Mouse (Mus musculus): ENCODE data around the gene Peak1. TPM values are rescaled to one million over a fixed set of nuclear protein-coding genes. Genes with fewer than 3 reads are reported as not detected.

Peak1 gene
- polyA plus RNA-seq (2014; fragmentation: Nextera tagmentation; extraction: Ambion mirVana): 18.4 and 23.1 TPM in 2 replicates

GRCm38 (mm10) chr9:56417948-56418737 is at the start of gene Peak1, which contains the start of gene Hmg20a:
Gene Peak1 (minus strand): TSS chr9:56418067.
Gene Hmg20a (plus strand): TSS chr9:56418609.
- Histone ChIP-seq H3K27ac (ENCODE audit: low read depth, low read length) (peak within 1 kb of the TSS; percentile 96), H3K4me3 (ENCODE audit: low read length) (peak within 1 kb of the TSS; percentile 84), H3K9ac (ENCODE audit: low read depth, low read length) (peak within 1 kb of the TSS; percentile 93), H3K9me3 (ENCODE audit: control insufficient read depth, low read length) (no peaks in the 10 kb centered on the region), H3K4me1 (ENCODE audit: control insufficient read depth, insufficient read depth, low read length) (peaks cover 13% of the 10 kb centered on the region; the same call in 1 of the 2 replicates), H3K4me2 (replicated peaks; ENCODE audit: low read depth, low read length) (peak within 1 kb of the TSS; percentile 69), H3K27me3 (ENCODE audit: control insufficient read depth, insufficient read depth, low read length) (no peaks in the 10 kb centered on the region), H3K36me3 (ENCODE audit: control insufficient read depth, insufficient read depth, low read length) (no peaks in the 10 kb centered on the region)
- ATAC-seq (ENCODE audit: low FRiP score, low TSS enrichment): peak; percentile 97
- WGBS: under 1% methylated on average over 59 of the region's 59 CpGs

- WGBS: 96% methylated on average over 4 of the region's 4 CpGs
- H3K4me1 ChIP-seq (ENCODE audit: control insufficient read depth, insufficient read depth, low read length): peaks cover 35% of the 10 kb centered on the region
- ATAC-seq (ENCODE audit: low FRiP score, low TSS enrichment): no peak
Measured at GRCm38 (mm10) chr9:56466251-56466650, 48.4 kb upstream of the Peak1 start.

GRCm38 (mm10) chr9:56464863-56465654 is 47.2 kb upstream of the Peak1 start:
- H3K4me2 ChIP-seq (replicated peaks; ENCODE audit: low read depth, low read length): peak overlapping the region; percentile 13; the same call in 1 of the 2 replicates
- 7% methylated on average over 23 of the region's 23 CpGs for WGBS
- H3K27ac ChIP-seq (ENCODE audit: low read depth, low read length): peak overlapping the region; percentile 33
- no peak overlapping the region for H3K4me3 ChIP-seq (ENCODE audit: low read length)
- H3K27me3 ChIP-seq (ENCODE audit: control insufficient read depth, insufficient read depth, low read length): no peaks in the 10 kb centered on the region
- peaks cover 8% of the 10 kb centered on the region; the same call in 1 of the 2 replicates for H3K36me3 ChIP-seq (ENCODE audit: control insufficient read depth, insufficient read depth, low read length)
- H3K9ac ChIP-seq (ENCODE audit: low read depth, low read length): peak overlapping the region; percentile 8; the same call in 1 of the 2 replicates
- H3K9me3 ChIP-seq (ENCODE audit: control insufficient read depth, low read length): no peaks in the 10 kb centered on the region
- peaks cover 31% of the 10 kb centered on the region for H3K4me1 ChIP-seq (ENCODE audit: control insufficient read depth, insufficient read depth, low read length)
- ATAC-seq (ENCODE audit: low FRiP score, low TSS enrichment): 0 out of 2 replicates have a peak, but pooled peaks have one; percentile 16

More at GRCm38 (mm10) chr9:56466251-56466650, 48.4 kb upstream of the Peak1 start:
- no peak overlapping the region for H3K4me3 ChIP-seq (ENCODE audit: low read length)
- H3K9me3 ChIP-seq (ENCODE audit: control insufficient read depth, low read length): no peaks in the 10 kb centered on the region
- no peak overlapping the region for H3K9ac ChIP-seq (ENCODE audit: low read depth, low read length)
- peaks cover 8% of the 10 kb centered on the region; the same call in 1 of the 2 replicates for H3K36me3 ChIP-seq (ENCODE audit: control insufficient read depth, insufficient read depth, low read length)
- no peaks in the 10 kb centered on the region for H3K27me3 ChIP-seq (ENCODE audit: control insufficient read depth, insufficient read depth, low read length)
- H3K27ac ChIP-seq (ENCODE audit: low read depth, low read length): no peak overlapping the region
- H3K4me2 ChIP-seq (replicated peaks; ENCODE audit: low read depth, low read length): no peak overlapping the region

DNA sequence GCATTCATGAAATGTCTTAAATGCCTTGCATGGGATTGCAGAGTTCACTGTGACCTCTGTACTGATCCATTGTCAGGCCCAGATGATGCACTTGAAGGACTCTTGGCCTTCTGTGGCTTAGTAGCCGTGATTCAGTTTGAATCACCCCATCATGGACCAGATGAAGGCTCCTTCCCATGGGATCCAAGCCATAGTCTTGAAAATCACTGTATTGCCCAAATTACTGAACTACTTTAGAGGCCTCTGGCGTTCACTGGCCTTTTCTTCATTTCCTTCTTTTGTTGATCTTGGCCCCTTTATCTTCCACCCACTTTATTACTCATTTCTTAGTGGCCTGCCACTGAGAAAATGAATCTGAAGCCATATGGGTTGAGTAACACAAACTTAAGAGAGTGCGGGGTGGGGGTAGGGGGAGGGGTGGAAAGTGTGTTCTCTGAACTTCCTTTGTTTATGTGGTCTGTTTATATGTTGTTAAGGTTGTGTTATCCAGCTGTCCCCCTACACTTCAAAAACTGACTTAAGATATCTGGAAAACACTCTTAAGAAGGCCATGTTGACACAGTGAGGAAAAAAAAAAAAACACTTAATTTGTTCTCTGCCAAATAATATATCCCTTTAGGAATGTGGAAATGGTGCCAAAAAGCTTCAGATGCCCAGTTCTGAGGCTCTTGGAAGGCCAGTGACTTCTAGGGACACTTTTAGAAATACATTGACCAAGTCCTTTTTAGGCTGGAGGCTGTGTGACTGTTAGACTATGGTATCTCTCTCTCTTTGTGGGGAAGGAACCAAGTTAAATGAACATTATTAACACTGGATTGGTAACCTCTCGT is 46.0 kb upstream of the Peak1 start:
- peaks cover 25% of the 10 kb centered on the region for H3K4me1 ChIP-seq (ENCODE audit: control insufficient read depth, insufficient read depth, low read length)
- peak; percentile 62 for ATAC-seq (ENCODE audit: low FRiP score, low TSS enrichment)

GRCm38 (mm10) chr9:56463046-56463445 is 45.2 kb upstream of the Peak1 start:
- Histone ChIP-seq H3K4me3 (ENCODE audit: low read length) (no peak overlapping the region), H3K9me3 (ENCODE audit: control insufficient read depth, low read length) (no peaks in the 10 kb centered on the region), H3K27me3 (ENCODE audit: control insufficient read depth, insufficient read depth, low read length) (no peaks in the 10 kb centered on the region), H3K27ac (ENCODE audit: low read depth, low read length) (peak overlapping the region; percentile 32; the same call in 1 of the 2 replicates), H3K36me3 (ENCODE audit: control insufficient read depth, insufficient read depth, low read length) (no peaks in the 10 kb centered on the region), H3K4me1 (ENCODE audit: control insufficient read depth, insufficient read depth, low read length) (peaks cover 25% of the 10 kb centered on the region), H3K4me2 (replicated peaks; ENCODE audit: low read depth, low read length) (no peak overlapping the region), H3K9ac (ENCODE audit: low read depth, low read length) (no peak overlapping the region)
- 96% methylated on average over 2 of the region's 2 CpGs for WGBS
- ATAC-seq (ENCODE audit: low FRiP score, low TSS enrichment): no peak

More for the DNA sequence above, 46.0 kb upstream of the Peak1 start:
- H3K9ac ChIP-seq (ENCODE audit: low read depth, low read length): no peak overlapping the region
- no peaks in the 10 kb centered on the region; the same call in 1 of the 2 replicates for H3K36me3 ChIP-seq (ENCODE audit: control insufficient read depth, insufficient read depth, low read length)
- H3K4me3 ChIP-seq (ENCODE audit: low read length): no peak overlapping the region
- H3K4me2 ChIP-seq (replicated peaks; ENCODE audit: low read depth, low read length): no peak overlapping the region
- peak overlapping the region; percentile 33; the same call in 1 of the 2 replicates for H3K27ac ChIP-seq (ENCODE audit: low read depth, low read length)
- H3K9me3 ChIP-seq (ENCODE audit: control insufficient read depth, low read length): no peaks in the 10 kb centered on the region
- H3K27me3 ChIP-seq (ENCODE audit: control insufficient read depth, insufficient read depth, low read length): no peaks in the 10 kb centered on the region
- WGBS: 40% methylated on average over 4 of the region's 4 CpGs

- Histone ChIP-seq H3K27ac (ENCODE audit: low read depth, low read length) (peak overlapping the region; percentile 32; the same call in 1 of the 2 replicates), H3K4me3 (ENCODE audit: low read length) (no peak overlapping the region), H3K36me3 (ENCODE audit: control insufficient read depth, insufficient read depth, low read length) (no peaks in the 10 kb centered on the region), H3K9me3 (ENCODE audit: control insufficient read depth, low read length) (no peaks in the 10 kb centered on the region), H3K27me3 (ENCODE audit: control insufficient read depth, insufficient read depth, low read length) (no peaks in the 10 kb centered on the region), H3K4me2 (replicated peaks; ENCODE audit: low read depth, low read length) (no peak overlapping the region), H3K4me1 (ENCODE audit: control insufficient read depth, insufficient read depth, low read length) (peaks cover 25% of the 10 kb centered on the region), H3K9ac (ENCODE audit: low read depth, low read length) (no peak overlapping the region)
- ATAC-seq (ENCODE audit: low FRiP score, low TSS enrichment): no peak
- 86% methylated on average over 1 of the region's 1 CpGs for WGBS
Measured at GRCm38 (mm10) chr9:56462606-56463005, 44.7 kb upstream of the Peak1 start.

DNA sequence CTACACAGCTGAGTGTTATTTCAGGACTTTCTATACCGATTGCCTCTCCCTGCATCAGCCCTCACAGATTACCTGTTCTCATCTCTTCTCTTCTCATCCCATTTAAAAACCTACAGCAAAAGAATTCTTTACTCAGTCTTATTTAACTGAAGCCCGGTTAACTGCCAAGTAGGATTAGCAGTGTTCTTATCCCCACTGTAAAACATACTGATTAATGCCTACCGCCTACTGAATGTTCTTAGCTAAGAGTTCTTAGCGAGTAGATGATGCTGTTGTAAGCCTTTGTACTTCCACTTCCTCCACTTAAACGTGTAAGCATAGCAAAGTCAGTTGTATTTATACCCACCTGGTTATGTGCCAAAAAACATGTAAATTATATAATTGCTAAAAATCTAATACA is 43.1 kb upstream of the Peak1 start:
- Histone ChIP-seq H3K9ac (ENCODE audit: low read depth, low read length) (no peak overlapping the region), H3K4me2 (replicated peaks; ENCODE audit: low read depth, low read length) (no peak overlapping the region), H3K9me3 (ENCODE audit: control insufficient read depth, low read length) (no peaks in the 10 kb centered on the region), H3K36me3 (ENCODE audit: control insufficient read depth, insufficient read depth, low read length) (no peaks in the 10 kb centered on the region), H3K27ac (ENCODE audit: low read depth, low read length) (no peak overlapping the region), H3K27me3 (ENCODE audit: control insufficient read depth, insufficient read depth, low read length) (no peaks in the 10 kb centered on the region), H3K4me1 (ENCODE audit: control insufficient read depth, insufficient read depth, low read length) (peaks cover 20% of the 10 kb centered on the region), H3K4me3 (ENCODE audit: low read length) (no peak overlapping the region)
- no peak for ATAC-seq (ENCODE audit: low FRiP score, low TSS enrichment)
- WGBS: 84% methylated on average over 5 of the region's 5 CpGs

DNA sequence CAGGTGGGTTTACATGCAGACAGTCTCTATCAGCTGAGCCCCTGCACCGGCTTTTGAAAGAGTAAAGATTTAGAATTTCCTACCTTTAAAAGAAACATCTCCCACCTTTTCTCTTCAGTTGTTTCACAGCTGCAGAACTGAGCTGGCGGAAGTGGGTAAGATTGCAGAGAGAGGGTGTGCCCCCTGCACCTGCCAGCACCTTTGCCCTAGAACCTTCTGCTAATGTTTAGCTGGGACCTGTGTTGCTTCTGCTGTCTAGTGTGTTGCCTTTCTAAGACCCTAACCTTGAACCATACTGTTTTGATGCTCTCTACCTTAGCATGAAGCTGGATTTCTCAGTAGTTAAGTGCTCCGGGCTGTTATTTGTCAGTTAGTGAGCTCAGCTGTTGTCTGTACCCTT is 38.6 kb upstream of the Peak1 start:
- Histone ChIP-seq H3K36me3 (ENCODE audit: control insufficient read depth, insufficient read depth, low read length) (no peaks in the 10 kb centered on the region), H3K9me3 (ENCODE audit: control insufficient read depth, low read length) (no peaks in the 10 kb centered on the region), H3K4me2 (replicated peaks; ENCODE audit: low read depth, low read length) (no peak overlapping the region), H3K4me1 (ENCODE audit: control insufficient read depth, insufficient read depth, low read length) (no peaks in the 10 kb centered on the region), H3K27me3 (ENCODE audit: control insufficient read depth, insufficient read depth, low read length) (no peaks in the 10 kb centered on the region), H3K4me3 (ENCODE audit: low read length) (no peak overlapping the region), H3K9ac (ENCODE audit: low read depth, low read length) (no peak overlapping the region), H3K27ac (ENCODE audit: low read depth, low read length) (no peak overlapping the region)
- 94% methylated on average over 3 of the region's 3 CpGs for WGBS
- no peak for ATAC-seq (ENCODE audit: low FRiP score, low TSS enrichment)

All from kidney, embryonic 14.5 days (tissue).